Mouse (Mus musculus): ENCODE measurements at regions not wholly inside any gene's neighbourhood (a gene's known extent, or its start where the extent isn't known, plus 50 kb on each side); places are given as distances from the start of the nearest gene placed in this dataset.

- no peak for TF ChIP-seq CTCF (IDR thresholded peaks at IDR 0.05)
- Histone ChIP-seq H3K4me1 (ENCODE audit: insufficient read depth, low read length) (no peaks in the 10 kb centered on the region), H3K9me3 (ENCODE audit: low read length) (0 out of 2 replicates have a peak, but pooled peaks cover 7% of the 10 kb centered on the region), H3K4me3 (ENCODE audit: low read depth, low read length) (no peak overlapping the region), H3K9ac (replicated peaks; ENCODE audit: low read length, poor library complexity, severe bottlenecking) (no peak overlapping the region), H3K27ac (ENCODE audit: low read depth, low read length) (no peak overlapping the region), H3K36me3 (ENCODE audit: insufficient read depth, low read length) (no peaks in the 10 kb centered on the region), H3K4me2 (ENCODE audit: low read depth, low read length, poor library complexity, severe bottlenecking) (no peak overlapping the region), H3K27me3 (ENCODE audit: insufficient read depth, low read length) (no peaks in the 10 kb centered on the region)
- no peak for DNase-seq (ENCODE audit: low spot score)
- ATAC-seq (ENCODE audit: low FRiP score): no peak
Observed at GRCm38 (mm10) chr3:35299036-35299435, 454.9 kb upstream of the Atp11b start.

- no peaks in the 10 kb centered on the region for H3K36me3 ChIP-seq (ENCODE audit: insufficient read depth, low read length)
- no peak overlapping the region for H3K9ac ChIP-seq (replicated peaks; ENCODE audit: low read length, poor library complexity, severe bottlenecking)
- no peak for DNase-seq (ENCODE audit: low spot score)
- TF ChIP-seq CTCF (IDR thresholded peaks at IDR 0.05): no peak
- no peaks in the 10 kb centered on the region for H3K4me1 ChIP-seq (ENCODE audit: insufficient read depth, low read length)
- ATAC-seq (ENCODE audit: low FRiP score): no peak
- H3K4me3 ChIP-seq (ENCODE audit: low read depth, low read length): no peak overlapping the region
- no peaks in the 10 kb centered on the region for H3K27me3 ChIP-seq (ENCODE audit: insufficient read depth, low read length)
- 83% methylated on average over 4 of the region's 4 CpGs for WGBS
- H3K4me2 ChIP-seq (ENCODE audit: low read depth, low read length, poor library complexity, severe bottlenecking): no peak overlapping the region
- H3K9me3 ChIP-seq (ENCODE audit: low read length): 0 out of 2 replicates have a peak, but pooled peaks cover 7% of the 10 kb centered on the region
- no peak overlapping the region for H3K27ac ChIP-seq (ENCODE audit: low read depth, low read length)
Observed at GRCm38 (mm10) chr3:35306013-35306412, 447.9 kb upstream of the Atp11b start.

GRCm38 (mm10) chr3:35314177-35314576, 439.7 kb upstream of the Atp11b start:
- Histone ChIP-seq H3K4me2 (ENCODE audit: low read depth, low read length, poor library complexity, severe bottlenecking) (no peak overlapping the region), H3K9ac (replicated peaks; ENCODE audit: low read length, poor library complexity, severe bottlenecking) (no peak overlapping the region), H3K27ac (ENCODE audit: low read depth, low read length) (no peak overlapping the region), H3K27me3 (ENCODE audit: insufficient read depth, low read length) (no peaks in the 10 kb centered on the region), H3K36me3 (ENCODE audit: insufficient read depth, low read length) (no peaks in the 10 kb centered on the region), H3K4me3 (ENCODE audit: low read depth, low read length) (no peak overlapping the region), H3K4me1 (ENCODE audit: insufficient read depth, low read length) (no peaks in the 10 kb centered on the region), H3K9me3 (ENCODE audit: low read length) (no peaks in the 10 kb centered on the region)
- no peak for TF ChIP-seq CTCF (IDR thresholded peaks at IDR 0.05)
- DNase-seq (ENCODE audit: low spot score): no peak
- ATAC-seq (ENCODE audit: low FRiP score): no peak
- WGBS: 70% methylated on average over 10 of the region's 10 CpGs

- H3K36me3 ChIP-seq (ENCODE audit: insufficient read depth, low read length): no peaks in the 10 kb centered on the region
- WGBS: 79% methylated on average over 6 of the region's 6 CpGs
- H3K4me3 ChIP-seq (ENCODE audit: low read depth, low read length): no peak overlapping the region
- H3K4me2 ChIP-seq (ENCODE audit: low read depth, low read length, poor library complexity, severe bottlenecking): no peak overlapping the region
- DNase-seq (ENCODE audit: low spot score) (no peak), ATAC-seq (ENCODE audit: low FRiP score) (no peak)
- no peak for TF ChIP-seq CTCF (IDR thresholded peaks at IDR 0.05)
- H3K9me3 ChIP-seq (ENCODE audit: low read length): no peaks in the 10 kb centered on the region
- no peak overlapping the region for H3K9ac ChIP-seq (replicated peaks; ENCODE audit: low read length, poor library complexity, severe bottlenecking)
- no peaks in the 10 kb centered on the region for H3K27me3 ChIP-seq (ENCODE audit: insufficient read depth, low read length)
- no peak overlapping the region for H3K27ac ChIP-seq (ENCODE audit: low read depth, low read length)
- no peaks in the 10 kb centered on the region for H3K4me1 ChIP-seq (ENCODE audit: insufficient read depth, low read length)
Observed at GRCm38 (mm10) chr3:35315162-35315561, 438.7 kb upstream of the Atp11b start.

GRCm38 (mm10) chr3:35318348-35318747, 435.6 kb upstream of the Atp11b start:
- Histone ChIP-seq H3K36me3 (ENCODE audit: insufficient read depth, low read length) (no peaks in the 10 kb centered on the region), H3K9me3 (ENCODE audit: low read length) (no peaks in the 10 kb centered on the region), H3K9ac (replicated peaks; ENCODE audit: low read length, poor library complexity, severe bottlenecking) (no peak overlapping the region), H3K4me2 (ENCODE audit: low read depth, low read length, poor library complexity, severe bottlenecking) (no peak overlapping the region), H3K4me1 (ENCODE audit: insufficient read depth, low read length) (0 out of 2 replicates have a peak, but pooled peaks cover 1% of the 10 kb centered on the region), H3K4me3 (ENCODE audit: low read depth, low read length) (no peak overlapping the region), H3K27ac (ENCODE audit: low read depth, low read length) (no peak overlapping the region), H3K27me3 (ENCODE audit: insufficient read depth, low read length) (no peaks in the 10 kb centered on the region)
- no peak for DNase-seq (ENCODE audit: low spot score)
- TF ChIP-seq CTCF (IDR thresholded peaks at IDR 0.05): no peak
- no peak for ATAC-seq (ENCODE audit: low FRiP score)
- WGBS: 63% methylated on average over 13 of the region's 13 CpGs

GRCm38 (mm10) chr3:35320844-35321393, 433.0 kb upstream of the Atp11b start:
- H3K9me3 ChIP-seq (ENCODE audit: low read length): no peaks in the 10 kb centered on the region
- H3K4me2 ChIP-seq (ENCODE audit: low read depth, low read length, poor library complexity, severe bottlenecking): no peak overlapping the region
- no peak overlapping the region for H3K4me3 ChIP-seq (ENCODE audit: low read depth, low read length)
- H3K4me1 ChIP-seq (ENCODE audit: insufficient read depth, low read length): 0 out of 2 replicates have a peak, but pooled peaks cover 3% of the 10 kb centered on the region
- H3K9ac ChIP-seq (replicated peaks; ENCODE audit: low read length, poor library complexity, severe bottlenecking): no peak overlapping the region
- DNase-seq (ENCODE audit: low spot score): no peak
- no peak for ATAC-seq (ENCODE audit: low FRiP score)
- WGBS: 55% methylated on average over 7 of the region's 7 CpGs
- TF ChIP-seq CTCF (IDR thresholded peaks at IDR 0.05): no peak
- H3K27me3 ChIP-seq (ENCODE audit: insufficient read depth, low read length): no peaks in the 10 kb centered on the region
- no peak overlapping the region for H3K27ac ChIP-seq (ENCODE audit: low read depth, low read length)
- H3K36me3 ChIP-seq (ENCODE audit: insufficient read depth, low read length): no peaks in the 10 kb centered on the region
